Comparison of ENCODE assay signal across 8 mouse cellular contexts in genomic region chr1:36149411-36149810, GRCm38 (mm10).
DNase-seq lines count a peak whose midpoint lies in the region; ATAC-seq and TF ChIP-seq lines count a peak whose summit lies in the region.

No protein-coding gene starts in this region.

- H3K9ac ChIP-seq in lung, postnatal 0 days (replicated peaks; ENCODE audit: low read depth) = no peak overlapping the region

- peaks cover 59% of the 10 kb centered on the region; the same call in 1 of the 2 replicates for H3K36me3 ChIP-seq in lung, postnatal 0 days (ENCODE audit: insufficient read depth, low read length)

- DNase-seq in adrenal gland, postnatal 10 days = peak; percentile 31
- DNase-seq in adrenal gland, postnatal 14 days = no peak
- DNase-seq in left cerebral cortex, postnatal 4 days = peak; percentile 21
- no peak for DNase-seq in left cerebral cortex, postnatal 10 days (ENCODE audit: extremely low spot score in 1 of 2, low spot score in 2 of 2)
- peak; percentile 32 to 35 for DNase-seq in cerebellum, postnatal 36 days
- DNase-seq in lung, postnatal 0 days (ENCODE audit: low spot score) = no peak
- DNase-seq in thymus, postnatal 4 days = peak; percentile 92
- no peak for DNase-seq in frontal cortex, postnatal 36 days (ENCODE audit: low spot score in 2 of 2)

- H3K4me3 ChIP-seq in lung, postnatal 0 days (ENCODE audit: low read depth, low read length) = no peak overlapping the region

- intact Hi-C loops in left cerebral cortex, postnatal 4 days (cut with DNase I) = no loop called here
- intact Hi-C loops in left cerebral cortex, postnatal 10 days (cut with DNase I) = loop anchor here (5.0 kb wide), 1 partner anchor 1257 kb away; no protein-coding TSS in a partner anchor

- no peaks in the 10 kb centered on the region for H3K4me1 ChIP-seq in lung, postnatal 0 days (ENCODE audit: insufficient read depth, low read depth, low read length)

- H3K27me3 ChIP-seq in lung, postnatal 0 days (replicated peaks; ENCODE audit: insufficient read depth, low read length) = no peaks in the 10 kb centered on the region

- no peaks in the 10 kb centered on the region for H3K9me3 ChIP-seq in lung, postnatal 0 days (ENCODE audit: low read length)

- no peak overlapping the region for H3K27ac ChIP-seq in lung, postnatal 0 days (ENCODE audit: low read length)

- WGBS in lung, postnatal 0 days = 67% methylated on average over 1 of the region's 1 CpGs

- no peak overlapping the region for H3K4me2 ChIP-seq in lung, postnatal 0 days (replicated peaks; ENCODE audit: low read depth, low read length)

- no peak for TF ChIP-seq EP300 in lung, postnatal 0 days (IDR thresholded peaks at IDR 0.05)

- ATAC-seq in lung, postnatal 0 days = no peak

- peak; percentile 65 for TF ChIP-seq CTCF in lung, postnatal 0 days (IDR thresholded peaks at IDR 0.05)

Comparison
In these comparisons a context has a peak if more than half of its experiments do, and no peak if none do; other contexts are left out.
1. DNase-seq: peak in adrenal gland, postnatal 10 days (single experiment), left cerebral cortex, postnatal 4 days (single experiment), cerebellum, postnatal 36 days (2 of 2) and thymus, postnatal 4 days (single experiment); none in adrenal gland, postnatal 14 days (single experiment), left cerebral cortex, postnatal 10 days (0 of 2), lung, postnatal 0 days (single experiment) and frontal cortex, postnatal 36 days (0 of 2).